Mouse (Mus musculus) heart, postnatal 0 days (tissue): ENCODE results near the gene Prkch.

Experiments
- CTCF ChIP-seq: IDR thresholded peaks from 2 replicates; pipeline ENCODE4 v1.5.1; 2016; ENCODE audit warnings: antibody characterized with exemption, control low read depth, low read depth
- EP300 ChIP-seq: IDR thresholded peaks from 2 replicates; pipeline ENCODE4 v1.6.1; 2016; ENCODE audit warnings: antibody characterized with exemption, low read depth

DNA sequence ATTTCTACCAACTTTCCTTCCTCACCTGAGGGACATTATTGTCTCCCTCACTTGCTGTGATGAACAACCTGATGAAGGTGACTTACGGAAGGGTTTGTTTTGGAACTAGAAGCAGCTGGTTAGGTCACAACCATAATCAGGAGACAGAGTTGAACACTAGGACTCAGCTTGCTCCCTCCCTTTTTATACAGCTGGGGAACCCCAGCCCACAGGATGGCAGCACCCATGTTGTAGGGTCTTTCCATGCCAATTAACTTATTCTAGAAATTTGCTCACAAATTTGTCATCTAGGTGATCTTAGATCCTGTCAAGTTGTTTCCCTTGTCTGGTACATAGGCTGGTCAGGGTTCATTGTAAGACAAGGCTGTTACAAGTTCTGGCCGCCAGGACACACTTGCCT is 130.7 kb downstream of the Prkch start:
- TF ChIP-seq CTCF (no peak), EP300 (no peak)
